Mouse (Mus musculus) forebrain, embryonic 14.5 days (tissue): ENCODE measurements around the gene Ppp4c. TPM values are rescaled to one million over a fixed set of nuclear protein-coding genes. Genes with fewer than 3 reads are reported as not detected.
A peak's percentile ranks its signal among the peaks of the same experiment; 100 is the strongest.
"Not testable (repeated sequence)": the region's sequence is repeated elsewhere in the genome, so short reads cannot be mapped to it uniquely, and the experiment has no call there.

ENCODE experiments used
- ATAC-seq: fragments of 200-750 bp; cut with Nextera tagmentation; 2 replicates; pipeline ENCODE4 v1.8.0; 2017; ENCODE audit warnings: mild to moderate bottlenecking, moderate library complexity
- DNase-seq: peaks from one replicate; pipeline ENCODE4 v3.0.0-alpha.2; 2015; ENCODE audit warnings: low spot score
- H3K27ac ChIP-seq: fragments of 300-500 bp; sonication (generic); 2 replicates; pipeline ENCODE4 v1.5.1; 2014; ENCODE audit warnings: low read depth, mild to moderate bottlenecking, control low read depth, low read length, moderate library complexity
- H3K27me3 ChIP-seq: fragments of 300-500 bp; sonication (generic); replicated peaks from 2 replicates; pipeline ENCODE4 v1.6.1; 2014; ENCODE audit warnings: low read length, control low read depth, mixed read lengths; ENCODE audit not compliant: control insufficient read depth, insufficient read depth
- H3K36me3 ChIP-seq: fragments of 300-500 bp; sonication (generic); 2 replicates; pipeline ENCODE4 v1.6.1; 2014; ENCODE audit warnings: low read length, control low read depth; ENCODE audit not compliant: control insufficient read depth, insufficient read depth
- H3K4me1 ChIP-seq: fragments of 300-500 bp; sonication (generic); 2 replicates; pipeline ENCODE4 v1.6.1; 2014; ENCODE audit warnings: antibody characterized with exemption, low read length, control low read depth; ENCODE audit not compliant: control insufficient read depth, insufficient read depth
- H3K4me2 ChIP-seq: fragments of 300-500 bp; sonication (generic); 2 replicates; pipeline ENCODE4 v1.6.1; 2014; ENCODE audit warnings: mild to moderate bottlenecking, control low read depth, low read length
- H3K4me3 ChIP-seq: fragments of 300-500 bp; sonication (generic); 2 replicates; pipeline ENCODE4 v1.5.1; 2014; ENCODE audit warnings: low read depth, low read length, control low read depth
- H3K9ac ChIP-seq: fragments of 300-500 bp; sonication (generic); 2 replicates; pipeline ENCODE4 v1.6.1; 2014; ENCODE audit warnings: mild to moderate bottlenecking, low read length, control low read depth, moderate library complexity
- H3K9me3 ChIP-seq: fragments of 300-500 bp; sonication (generic); replicated peaks from 2 replicates; pipeline ENCODE4 v1.6.1; 2016; ENCODE audit warnings: low read length, control low read depth, mixed read lengths; ENCODE audit not compliant: control insufficient read depth
- whole genome bisulfite sequencing: fragments of 180-500 bp; shearing (Covaris S2); extraction: QIAGEN DNeasy Blood & Tissue Kit; methylation state at CpG from one replicate; pipeline ENCODE4 v1.1.7; 2014; 5-methylcytosine and 5-hydroxymethylcytosine counted together
- polyA plus RNA-seq: library from polyadenylated mRNA; unstranded; fragments of >200 nt; fragmentation: Nextera tagmentation; extraction: Ambion mirVana; gene quantifications from 2 replicates; pipeline ENCODE4 v1.2.1, GENCODE M21; 2014

The Ppp4c gene
- polyA plus RNA-seq, 1 experiment from 2014 or later = 256 TPM

GRCm38 (mm10) chr7:126779983-126780970 is 12.0 kb downstream of the Ppp4c start:
- Histone ChIP-seq H3K36me3 (peaks cover 34% of the 10 kb centered on the region), H3K9ac (peak overlapping the region; percentile 66), H3K27me3 (no peaks in the 10 kb centered on the region), H3K4me1 (peaks cover 32% of the 10 kb centered on the region), H3K4me3 (peak overlapping the region; percentile 40), H3K27ac (peak overlapping the region; percentile 75), H3K4me2 (peak overlapping the region; percentile 88), H3K9me3 (no peaks in the 10 kb centered on the region)
- ATAC-seq (peak; percentile 79), DNase-seq (peak; percentile 97)
- WGBS = 0% methylated on average over 21 of the region's 21 CpGs

- peaks cover 32% of the 10 kb centered on the region for H3K4me1 ChIP-seq
- H3K9me3 ChIP-seq, ATAC-seq, H3K27me3 ChIP-seq, H3K9ac ChIP-seq, H3K4me2 ChIP-seq, H3K27ac ChIP-seq, DNase-seq, H3K4me3 ChIP-seq: not testable (repeated sequence)
- WGBS = 91% methylated on average over 7 of the region's 7 CpGs
- H3K36me3 ChIP-seq = peaks cover 27% of the 10 kb centered on the region; the same call in 1 of the 2 replicates
These were observed 13.2 kb downstream of the Ppp4c start for GRCm38 (mm10) chr7:126779101-126779500.

- DNase-seq (no peak), ATAC-seq (no peak)
- 84% methylated on average over 3 of the region's 3 CpGs for WGBS
- Histone ChIP-seq H3K27ac (no peak overlapping the region), H3K27me3 (no peaks in the 10 kb centered on the region), H3K9ac (peak overlapping the region; percentile 94; the same call in 1 of the 2 replicates), H3K4me2 (peak overlapping the region; percentile 95), H3K9me3 (no peaks in the 10 kb centered on the region), H3K4me3 (no peak overlapping the region), H3K4me1 (peaks cover 32% of the 10 kb centered on the region), H3K36me3 (peaks cover 23% of the 10 kb centered on the region; the same call in 1 of the 2 replicates)
These were observed 14.1 kb downstream of the Ppp4c start for GRCm38 (mm10) chr7:126778147-126778546.

GRCm38 (mm10) chr7:126777476-126777875 is 14.8 kb downstream of the Ppp4c start:
- no peak for DNase-seq

GRCm38 (mm10) chr7:126776598-126777057 is 15.7 kb downstream of the Ppp4c start, which contains the start of gene Ypel3:
TSS of gene Ypel3 (plus strand) at chr7:126776955.
- peak; percentile 87 for ATAC-seq
- H3K4me3 ChIP-seq = peak within 1 kb of the TSS; percentile 75
- no peaks in the 10 kb centered on the region for H3K9me3 ChIP-seq
- H3K36me3 ChIP-seq = peaks cover 24% of the 10 kb centered on the region; the same call in 1 of the 2 replicates
- peak within 1 kb of the TSS; percentile 76 for H3K27ac ChIP-seq
- DNase-seq = peak; percentile 95
- peaks cover 32% of the 10 kb centered on the region for H3K4me1 ChIP-seq
- H3K4me2 ChIP-seq = peak within 1 kb of the TSS; percentile 95
- no peaks in the 10 kb centered on the region for H3K27me3 ChIP-seq
- H3K9ac ChIP-seq = peak within 1 kb of the TSS; percentile 94
- under 1% methylated on average over 37 of the region's 37 CpGs for WGBS

More at GRCm38 (mm10) chr7:126777476-126777875, 14.8 kb downstream of the Ppp4c start:
- H3K9me3 ChIP-seq = no peaks in the 10 kb centered on the region
- peak overlapping the region; percentile 75 for H3K4me3 ChIP-seq
- H3K9ac ChIP-seq = peak overlapping the region; percentile 94
- no peaks in the 10 kb centered on the region for H3K27me3 ChIP-seq
- H3K4me2 ChIP-seq = peak overlapping the region; percentile 95
- H3K36me3 ChIP-seq = peaks cover 23% of the 10 kb centered on the region; the same call in 1 of the 2 replicates
- peak overlapping the region; percentile 76; the same call in 1 of the 2 replicates for H3K27ac ChIP-seq
- ATAC-seq = no peak
- 54% methylated on average over 10 of the region's 10 CpGs for WGBS
- peaks cover 32% of the 10 kb centered on the region for H3K4me1 ChIP-seq

GRCm38 (mm10) chr7:126775978-126776234 is 16.4 kb downstream of the Ppp4c start:
- Histone ChIP-seq H3K27me3 (no peaks in the 10 kb centered on the region), H3K9me3 (no peaks in the 10 kb centered on the region), H3K4me3 (no peak overlapping the region), H3K4me2 (peak overlapping the region; percentile 95), H3K36me3 (peaks cover 29% of the 10 kb centered on the region), H3K4me1 (peaks cover 26% of the 10 kb centered on the region), H3K9ac (peak overlapping the region; percentile 94; the same call in 1 of the 2 replicates), H3K27ac (no peak overlapping the region; the same call in 1 of the 2 replicates)
- ATAC-seq (no peak), DNase-seq (no peak)
- WGBS = 75% methylated on average over 3 of the region's 3 CpGs

- Histone ChIP-seq H3K9me3 (no peaks in the 10 kb centered on the region), H3K4me3 (no peak overlapping the region), H3K9ac (no peak overlapping the region; the same call in 1 of the 2 replicates), H3K36me3 (peaks cover 34% of the 10 kb centered on the region), H3K4me1 (peaks cover 24% of the 10 kb centered on the region), H3K27ac (no peak overlapping the region), H3K27me3 (no peaks in the 10 kb centered on the region), H3K4me2 (no peak overlapping the region)
- no peak for ATAC-seq
- no peak for DNase-seq
- 84% methylated on average over 10 of the region's 10 CpGs for WGBS
These were observed 16.9 kb downstream of the Ppp4c start for GRCm38 (mm10) chr7:126775185-126775977.

- no peak overlapping the region for H3K9ac ChIP-seq
- DNase-seq (no peak), ATAC-seq (no peak)
- 92% methylated on average over 2 of the region's 2 CpGs for WGBS
- no peak overlapping the region for H3K4me2 ChIP-seq
- H3K4me3 ChIP-seq = no peak overlapping the region
- peaks cover 43% of the 10 kb centered on the region for H3K36me3 ChIP-seq
- peaks cover 17% of the 10 kb centered on the region for H3K4me1 ChIP-seq
- no peak overlapping the region for H3K27ac ChIP-seq
- H3K27me3 ChIP-seq = no peaks in the 10 kb centered on the region
- H3K9me3 ChIP-seq = no peaks in the 10 kb centered on the region
These were observed 17.8 kb downstream of the Ppp4c start for GRCm38 (mm10) chr7:126774463-126774862.
